Mouse (Mus musculus): ENCODE results near the gene Orai1. TPM values are rescaled to one million over a fixed set of nuclear protein-coding genes. Genes with fewer than 3 reads are reported as not detected.

Orai1 gene
- total and polyA plus RNA-seq, 2 experiments from 2014 or later, result 14.8 to 24.0 TPM

DNA sequence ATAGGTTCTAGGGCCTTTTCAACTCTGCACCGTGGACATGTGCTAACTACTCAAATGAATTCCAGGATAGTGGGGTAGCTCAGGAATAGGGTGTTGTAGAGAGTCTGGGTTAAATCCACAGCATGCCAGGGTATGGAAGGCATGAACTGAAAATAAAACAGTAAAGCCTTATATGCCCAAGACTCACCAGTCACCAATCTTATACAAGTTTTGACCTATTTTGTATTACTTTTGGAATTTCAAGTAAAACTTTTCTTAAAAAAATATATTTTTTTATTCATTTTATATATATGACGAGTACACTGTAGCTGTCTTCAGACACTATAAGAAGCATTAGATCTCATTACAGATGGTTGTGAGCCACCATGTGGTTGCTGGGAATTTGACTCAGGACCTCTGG is 21.1 kb upstream of the Orai1 start:
- 57% methylated on average over 2 of the region's 2 CpGs for WGBS
- no peak for ATAC-seq (ENCODE audit: low FRiP score)
- no peaks in the 10 kb centered on the region for H3K27me3 ChIP-seq (ENCODE audit: insufficient read depth, low read length)
- no peak overlapping the region for H3K27ac ChIP-seq (ENCODE audit: low read depth, low read length)
- no peak overlapping the region for H3K4me3 ChIP-seq (ENCODE audit: low read depth, low read length)
- no peak for TF ChIP-seq CTCF (IDR thresholded peaks at IDR 0.05)
- no peaks in the 10 kb centered on the region for H3K36me3 ChIP-seq (ENCODE audit: insufficient read depth, low read length)
- H3K4me2 ChIP-seq (ENCODE audit: low read depth, low read length, poor library complexity, severe bottlenecking), result no peak overlapping the region
- H3K9ac ChIP-seq (replicated peaks; ENCODE audit: low read length, poor library complexity, severe bottlenecking), result no peak overlapping the region
- no peaks in the 10 kb centered on the region for H3K4me1 ChIP-seq (ENCODE audit: insufficient read depth, low read length)
- DNase-seq (ENCODE audit: low spot score), result no peak
- no peaks in the 10 kb centered on the region for H3K9me3 ChIP-seq (ENCODE audit: low read length)

- no peak overlapping the region for H3K4me2 ChIP-seq (ENCODE audit: low read depth, low read length, poor library complexity, severe bottlenecking)
- H3K27ac ChIP-seq (ENCODE audit: low read depth, low read length), result no peak overlapping the region
- H3K4me3 ChIP-seq (ENCODE audit: low read depth, low read length), result no peak overlapping the region
- H3K4me1 ChIP-seq (ENCODE audit: insufficient read depth, low read length), result no peaks in the 10 kb centered on the region
- no peak overlapping the region for H3K9ac ChIP-seq (replicated peaks; ENCODE audit: low read length, poor library complexity, severe bottlenecking)
- no peaks in the 10 kb centered on the region for H3K27me3 ChIP-seq (ENCODE audit: insufficient read depth, low read length)
- no peaks in the 10 kb centered on the region for H3K9me3 ChIP-seq (ENCODE audit: low read length)
- DNase-seq (ENCODE audit: low spot score) (peak; percentile 93), ATAC-seq (ENCODE audit: low FRiP score) (peak; percentile 78; the same call in 1 of the 2 replicates)
- 14% methylated on average over 5 of the region's 5 CpGs for WGBS
- H3K36me3 ChIP-seq (ENCODE audit: insufficient read depth, low read length), result no peaks in the 10 kb centered on the region
- TF ChIP-seq CTCF (IDR thresholded peaks at IDR 0.05), result no peak
Observed at GRCm38 (mm10) chr5:122994303-122994846, 20.5 kb upstream of the Orai1 start.

- H3K36me3 ChIP-seq (ENCODE audit: insufficient read depth, low read length), result no peaks in the 10 kb centered on the region
- DNase-seq (ENCODE audit: low spot score), result no peak
- no peaks in the 10 kb centered on the region for H3K4me1 ChIP-seq (ENCODE audit: insufficient read depth, low read length)
- no peak overlapping the region for H3K4me2 ChIP-seq (ENCODE audit: low read depth, low read length, poor library complexity, severe bottlenecking)
- TF ChIP-seq CTCF (IDR thresholded peaks at IDR 0.05), result no peak
- ATAC-seq (ENCODE audit: low FRiP score), result no peak
- no peaks in the 10 kb centered on the region for H3K27me3 ChIP-seq (ENCODE audit: insufficient read depth, low read length)
- H3K9me3 ChIP-seq (ENCODE audit: low read length), result no peaks in the 10 kb centered on the region
- 0% methylated on average over 1 of the region's 1 CpGs for WGBS
- H3K9ac ChIP-seq (replicated peaks; ENCODE audit: low read length, poor library complexity, severe bottlenecking), result no peak overlapping the region
- H3K27ac ChIP-seq (ENCODE audit: low read depth, low read length), result no peak overlapping the region
- no peak overlapping the region for H3K4me3 ChIP-seq (ENCODE audit: low read depth, low read length)
Observed at GRCm38 (mm10) chr5:122994910-122995309, 20.0 kb upstream of the Orai1 start.

GRCm38 (mm10) chr5:122997205-122998204 is 17.4 kb upstream of the Orai1 start:
- Histone ChIP-seq H3K27ac (ENCODE audit: low read depth, low read length) (no peak overlapping the region), H3K27me3 (ENCODE audit: insufficient read depth, low read length) (no peaks in the 10 kb centered on the region), H3K36me3 (ENCODE audit: insufficient read depth, low read length) (no peaks in the 10 kb centered on the region), H3K9me3 (ENCODE audit: low read length) (no peaks in the 10 kb centered on the region), H3K4me2 (ENCODE audit: low read depth, low read length, poor library complexity, severe bottlenecking) (no peak overlapping the region), H3K4me3 (ENCODE audit: low read depth, low read length) (no peak overlapping the region), H3K9ac (replicated peaks; ENCODE audit: low read length, poor library complexity, severe bottlenecking) (no peak overlapping the region), H3K4me1 (ENCODE audit: insufficient read depth, low read length) (no peaks in the 10 kb centered on the region)
- WGBS, result 90% methylated on average over 18 of the region's 18 CpGs
- ATAC-seq (ENCODE audit: low FRiP score), result no peak
- TF ChIP-seq CTCF (IDR thresholded peaks at IDR 0.05), result no peak
- DNase-seq (ENCODE audit: low spot score), result peak; percentile 27

DNA sequence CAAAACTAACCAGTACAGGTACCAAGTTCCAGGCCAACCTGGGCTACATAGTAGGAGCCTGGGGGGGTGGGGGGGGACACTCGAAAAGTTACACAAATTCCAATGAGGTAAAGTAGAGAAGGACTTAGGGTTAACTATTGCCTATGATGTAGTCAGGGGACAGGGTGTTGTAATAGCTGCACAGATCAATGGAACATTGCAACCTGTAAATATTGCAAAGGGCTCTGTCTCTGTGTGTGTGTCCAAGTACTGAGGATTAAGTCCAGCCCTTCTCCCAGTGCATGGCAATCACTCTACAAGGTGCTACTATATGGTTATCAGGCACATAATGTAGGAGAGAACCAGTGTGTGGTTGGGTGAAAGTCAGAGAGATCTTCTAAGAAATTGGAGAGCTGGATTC is 14.0 kb upstream of the Orai1 start:
- Histone ChIP-seq H3K27ac (ENCODE audit: low read depth, low read length) (no peak overlapping the region), H3K4me2 (ENCODE audit: low read depth, low read length, poor library complexity, severe bottlenecking) (no peak overlapping the region), H3K27me3 (ENCODE audit: insufficient read depth, low read length) (no peaks in the 10 kb centered on the region), H3K4me3 (ENCODE audit: low read depth, low read length) (no peak overlapping the region), H3K36me3 (ENCODE audit: insufficient read depth, low read length) (no peaks in the 10 kb centered on the region), H3K9ac (replicated peaks; ENCODE audit: low read length, poor library complexity, severe bottlenecking) (no peak overlapping the region), H3K4me1 (ENCODE audit: insufficient read depth, low read length) (no peaks in the 10 kb centered on the region), H3K9me3 (ENCODE audit: low read length) (no peaks in the 10 kb centered on the region)
- WGBS, result 63% methylated on average over 1 of the region's 1 CpGs
- no peak for ATAC-seq (ENCODE audit: low FRiP score)
- no peak for TF ChIP-seq CTCF (IDR thresholded peaks at IDR 0.05)
- no peak for DNase-seq (ENCODE audit: low spot score)
